Mouse (Mus musculus) hindbrain, embryonic 15.5 days (tissue): ENCODE measurements at regions not wholly inside any gene's neighbourhood (a gene's known extent, or its start where the extent isn't known, plus 50 kb on each side); places are given as distances from the start of the nearest gene placed in this dataset.

Experiments used
- ATAC-seq: fragments of 200-750 bp; cut with Nextera tagmentation; 2 replicates; pipeline ENCODE4 v1.8.0; 2017; ENCODE audit warnings: low read depth, moderate number of reproducible peaks, moderate TSS enrichment; ENCODE audit not compliant: low FRiP score
- H3K27ac ChIP-seq: fragments of 300-500 bp; sonication (generic); replicated peaks from 2 replicates; pipeline ENCODE4 v1.5.1; 2015; ENCODE audit warnings: mild to moderate bottlenecking, inconsistent platforms
- H3K27me3 ChIP-seq: fragments of 300-500 bp; sonication (generic); 2 replicates; pipeline ENCODE4 v1.6.1; 2015; ENCODE audit warnings: control low read depth, inconsistent platforms
- H3K36me3 ChIP-seq: fragments of 300-500 bp; sonication (generic); 2 replicates; pipeline ENCODE4 v1.6.1; 2015; ENCODE audit warnings: control low read depth, inconsistent platforms
- H3K4me1 ChIP-seq: fragments of 300-500 bp; sonication (generic); replicated peaks from 2 replicates; pipeline ENCODE4 v1.6.1; 2015; ENCODE audit warnings: control low read depth, inconsistent platforms
- H3K4me2 ChIP-seq: fragments of 300-500 bp; sonication (generic); 2 replicates; pipeline ENCODE4 v1.6.1; 2015; ENCODE audit warnings: moderate library complexity, mild to moderate bottlenecking, inconsistent platforms
- H3K4me3 ChIP-seq: fragments of 300-500 bp; sonication (generic); 2 replicates; pipeline ENCODE4 v1.5.1; 2015; ENCODE audit warnings: mild to moderate bottlenecking, inconsistent platforms
- H3K9ac ChIP-seq: fragments of 300-500 bp; sonication (generic); 2 replicates; pipeline ENCODE4 v1.6.1; 2015; ENCODE audit warnings: inconsistent platforms
- H3K9me3 ChIP-seq: fragments of 300-500 bp; sonication (generic); 2 replicates; pipeline ENCODE4 v1.6.1; 2016; ENCODE audit warnings: control low read depth, inconsistent platforms
- WGBS: fragments of 180-500 bp; shearing (Covaris S2); methylation state at CpG from one replicate; pipeline ENCODE4 v1.1.7; 2015; 5-methylcytosine and 5-hydroxymethylcytosine counted together

DNA sequence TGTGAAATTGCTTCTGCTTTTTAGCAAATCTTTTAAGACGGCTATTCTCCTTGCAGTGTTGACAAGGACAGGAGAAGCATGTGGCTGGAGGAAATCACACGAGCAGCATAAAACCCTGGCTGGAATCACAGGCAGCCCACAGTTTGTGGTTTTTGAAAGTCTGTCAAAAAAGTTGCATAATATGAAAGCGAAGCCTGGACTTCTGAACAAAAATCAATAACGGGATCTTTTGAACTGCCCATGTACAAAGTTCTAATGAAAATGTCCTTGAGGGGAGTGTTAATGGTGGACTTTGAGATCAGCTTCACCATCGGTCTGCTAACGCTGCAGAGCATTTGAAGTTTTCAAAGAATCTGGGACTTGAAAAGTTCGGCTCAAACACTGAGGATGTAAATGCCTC lies 1445.5 kb upstream of the Tenm2 start:
- no peaks in the 10 kb centered on the region for H3K4me1 ChIP-seq
- H3K27ac ChIP-seq: no peak overlapping the region
- H3K27me3 ChIP-seq: no peaks in the 10 kb centered on the region
- H3K9ac ChIP-seq: no peak overlapping the region
- H3K9me3 ChIP-seq: no peaks in the 10 kb centered on the region
- ATAC-seq: no peak
- H3K4me2 ChIP-seq: no peak overlapping the region
- H3K4me3 ChIP-seq: no peak overlapping the region
- 42% methylated on average over 7 of the region's 7 CpGs for WGBS
- no peaks in the 10 kb centered on the region for H3K36me3 ChIP-seq

DNA sequence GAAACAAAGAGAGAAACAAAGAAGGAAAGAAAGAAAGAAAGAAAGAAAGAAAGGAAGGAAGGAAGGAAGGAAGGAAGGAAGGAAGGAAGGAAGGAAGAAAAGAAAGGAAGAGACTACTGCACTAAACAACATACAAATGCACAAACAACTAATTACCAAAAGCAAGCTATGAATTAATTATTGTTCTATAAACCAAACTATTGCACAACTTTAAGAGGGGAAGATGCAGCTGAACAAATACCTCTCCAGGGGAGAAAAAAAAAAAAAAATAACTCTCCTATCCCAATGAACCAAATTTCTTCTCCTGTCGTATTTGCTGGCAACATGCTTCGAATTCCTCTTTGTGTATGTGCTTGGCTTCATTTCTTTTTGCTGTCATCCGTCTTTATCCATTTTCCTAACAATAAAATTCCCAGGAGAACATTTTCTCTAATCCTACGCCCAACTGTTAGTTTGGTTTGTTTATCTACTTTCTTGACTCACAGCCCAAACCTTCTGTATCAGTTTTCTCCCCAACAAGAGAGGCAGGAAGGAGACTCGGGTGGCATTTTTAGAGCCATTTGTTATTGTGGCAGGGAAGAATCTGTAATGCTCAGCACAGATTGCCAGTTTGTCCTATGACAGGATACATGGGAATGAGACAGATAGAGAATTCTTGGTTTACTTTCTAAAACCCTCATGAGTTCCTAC lies 1437.7 kb upstream of the Tenm2 start:
- no peak overlapping the region for H3K4me2 ChIP-seq
- no peak overlapping the region for H3K9ac ChIP-seq
- 68% methylated on average over 5 of the region's 5 CpGs for WGBS
- no peak for ATAC-seq
- H3K4me1 ChIP-seq: no peaks in the 10 kb centered on the region
- H3K9me3 ChIP-seq: no peaks in the 10 kb centered on the region
- no peak overlapping the region for H3K4me3 ChIP-seq
- H3K36me3 ChIP-seq: no peaks in the 10 kb centered on the region
- H3K27me3 ChIP-seq: no peaks in the 10 kb centered on the region
- H3K27ac ChIP-seq: no peak overlapping the region
